Mouse (Mus musculus): Measurements from ENCODE around the gene 4930535I16Rik.
A peak's percentile ranks its signal among the peaks of the same experiment; 100 is the strongest.

The 4930535I16Rik gene

DNA sequence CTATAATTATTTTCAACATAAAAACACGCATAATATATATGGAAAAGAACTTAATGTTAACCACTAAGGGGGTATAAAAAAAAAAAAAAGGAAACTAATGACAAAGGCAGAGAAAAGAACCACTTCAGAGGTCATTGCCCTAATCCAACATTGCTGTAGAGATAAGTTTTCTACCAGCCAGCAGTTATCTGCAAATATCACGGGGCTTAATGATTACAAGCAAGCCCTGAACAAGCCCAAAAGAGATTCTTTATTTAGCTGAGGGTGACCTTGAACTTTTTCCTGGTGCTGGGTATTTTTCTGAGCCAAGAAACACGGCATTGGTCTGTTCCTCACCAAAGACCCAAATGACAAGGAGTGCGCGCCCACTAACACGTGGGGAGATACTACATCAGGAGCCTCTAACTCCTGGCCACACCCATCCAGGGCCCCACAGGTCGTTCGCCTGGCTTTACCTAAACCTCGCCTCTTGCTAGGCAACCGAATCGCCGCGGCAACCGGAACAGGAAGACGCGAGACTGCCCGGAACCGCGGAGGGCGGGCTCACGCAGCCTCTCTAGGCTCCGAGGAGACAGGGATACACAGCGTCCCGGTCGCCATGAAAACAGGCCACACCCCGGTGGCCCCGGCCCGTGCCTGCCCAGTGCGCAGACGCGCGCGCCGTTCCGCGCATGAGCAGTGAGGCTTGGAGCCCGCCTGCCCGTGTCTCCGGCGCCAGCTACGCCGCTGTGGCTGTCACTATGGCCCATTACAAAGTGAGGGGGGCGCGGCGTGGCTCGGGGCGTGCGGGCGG, 13.3 kb downstream of the 4930535I16Rik start, which contains the start of gene Mycbp:
Gene Mycbp (plus strand): TSS at position 500 of the 793 bp plus-strand sequence.
- peak; percentile 99 for DNase-seq

DNA sequence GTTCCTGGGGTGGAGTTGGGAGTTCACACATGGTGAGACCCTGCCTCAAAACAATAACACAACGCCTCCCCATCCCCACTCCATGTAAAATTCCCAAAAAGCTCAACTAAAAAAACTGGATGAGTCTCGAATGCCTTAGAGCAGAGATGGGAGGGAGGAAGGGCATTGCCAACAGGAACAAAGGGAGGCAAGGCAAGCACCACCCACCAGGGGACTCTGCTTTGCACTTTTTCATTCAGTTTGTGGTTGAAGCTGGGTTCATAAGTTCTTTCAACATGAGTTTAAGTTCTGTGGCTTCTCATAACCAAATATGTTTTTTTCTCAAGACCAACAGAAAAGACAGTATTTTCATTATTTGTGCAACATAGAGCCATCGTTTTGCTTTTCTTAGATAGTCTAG, 14.4 kb downstream of the 4930535I16Rik start:
- no peak for DNase-seq

DNA sequence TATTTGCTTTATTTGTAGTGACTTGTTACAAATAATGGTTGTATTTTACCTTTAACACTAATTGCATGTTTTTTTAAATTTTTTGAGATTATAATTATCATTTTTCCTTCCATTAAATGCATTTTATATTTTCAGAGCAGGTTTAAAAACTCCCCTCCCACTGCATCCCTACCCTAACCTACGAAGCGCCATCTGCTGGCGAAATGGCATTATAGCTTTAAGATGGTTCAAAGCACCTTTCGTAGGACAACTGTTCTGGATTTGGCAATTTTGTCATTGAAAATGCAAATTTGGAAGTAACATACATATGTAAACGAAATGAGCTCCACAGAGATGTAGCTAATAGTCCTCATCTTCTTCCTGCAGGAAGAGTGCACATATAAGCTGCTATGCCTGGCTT, 19.1 kb downstream of the 4930535I16Rik start:
- peak; percentile 72 for DNase-seq

DNA sequence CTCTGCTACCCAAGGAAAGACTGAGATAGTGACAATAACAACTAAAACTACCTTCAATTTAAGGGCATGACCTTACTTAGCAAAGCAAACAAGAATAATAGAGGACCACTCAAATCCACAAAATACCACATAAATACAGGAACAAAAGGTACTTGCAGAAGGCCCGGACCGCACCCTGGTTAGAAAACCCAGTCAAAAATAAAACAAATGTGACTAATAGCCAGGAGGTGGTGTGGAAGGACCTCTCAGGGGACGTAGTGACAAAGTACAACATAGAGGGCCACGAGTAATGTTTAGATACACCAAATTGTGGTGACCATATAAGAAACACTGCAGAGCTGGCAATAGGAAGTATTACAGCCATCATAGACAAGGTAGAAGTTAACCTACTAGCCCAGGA, 23.5 kb downstream of the 4930535I16Rik start:
- DNase-seq, result no peak

DNA sequence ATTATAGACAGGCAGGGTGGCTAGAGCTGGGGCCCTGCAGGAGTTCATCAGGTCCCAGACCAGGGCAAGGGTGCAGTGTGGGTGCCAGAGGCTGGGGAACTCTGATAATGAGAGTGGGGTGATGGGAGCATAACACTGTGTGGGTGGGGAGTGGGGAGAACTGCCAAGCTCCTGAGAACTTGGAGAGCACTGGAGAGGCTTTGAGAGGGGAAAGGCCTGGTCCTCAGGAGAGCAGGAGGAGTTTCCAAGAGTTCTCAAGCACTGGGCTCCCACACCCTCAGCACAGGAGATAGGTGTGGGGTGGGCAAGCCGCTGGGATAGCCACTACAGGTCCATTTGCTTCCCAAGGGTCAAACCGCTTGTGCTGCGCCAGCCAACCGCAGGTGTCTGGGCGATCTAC, 24.1 kb downstream of the 4930535I16Rik start:
- DNase-seq, result peak; percentile 72
